Mouse (Mus musculus) limb, embryonic 14.5 days (tissue): ENCODE measurements around the gene Tufm. TPM values are rescaled to one million over a fixed set of nuclear protein-coding genes. Genes with fewer than 3 reads are reported as not detected.
"Not testable (repeated sequence)": the region's sequence is repeated elsewhere in the genome, so short reads cannot be mapped to it uniquely, and the experiment has no call there.

Source experiments
- ATAC-seq: fragments of 200-750 bp; cut with Nextera tagmentation; 2 replicates; pipeline ENCODE4 v1.8.0; 2017; ENCODE audit warnings: low read depth, moderate number of reproducible peaks, moderate TSS enrichment; ENCODE audit not compliant: low FRiP score
- DNase-seq: peaks from one replicate; pipeline ENCODE4 v3.0.0-alpha.2; 2015; ENCODE audit warnings: low spot score
- H3K27ac ChIP-seq: fragments of 300-500 bp; sonication (generic); replicated peaks from 2 replicates; pipeline ENCODE4 v1.5.1; 2014; ENCODE audit warnings: low read depth, mild to moderate bottlenecking, low read length, moderate library complexity, mixed read lengths
- H3K27me3 ChIP-seq: fragments of 300-500 bp; sonication (generic); 2 replicates; pipeline ENCODE4 v1.6.1; 2014; ENCODE audit warnings: low read length, mixed read lengths; ENCODE audit not compliant: control insufficient read depth, insufficient read depth
- H3K36me3 ChIP-seq: fragments of 300-500 bp; sonication (generic); 2 replicates; pipeline ENCODE4 v1.6.1; 2014; ENCODE audit warnings: mild to moderate bottlenecking, low read length, moderate library complexity, mixed read lengths; ENCODE audit not compliant: control insufficient read depth, insufficient read depth
- H3K4me1 ChIP-seq: fragments of 300-500 bp; sonication (generic); 2 replicates; pipeline ENCODE4 v1.6.1; 2014; ENCODE audit warnings: antibody characterized with exemption, low read length, mixed read lengths; ENCODE audit not compliant: control insufficient read depth, insufficient read depth
- H3K4me2 ChIP-seq: fragments of 300-500 bp; sonication (generic); replicated peaks from 2 replicates; pipeline ENCODE4 v1.6.1; 2014; ENCODE audit warnings: low read depth, mild to moderate bottlenecking, low read length, moderate library complexity; ENCODE audit not compliant: severe bottlenecking
- H3K4me3 ChIP-seq: fragments of 300-500 bp; sonication (generic); replicated peaks from 2 replicates; pipeline ENCODE4 v1.5.1; 2014; ENCODE audit warnings: low read length
- H3K9ac ChIP-seq: fragments of 300-500 bp; sonication (generic); 2 replicates; pipeline ENCODE4 v1.6.1; 2014; ENCODE audit warnings: mild to moderate bottlenecking, low read depth, low read length, moderate library complexity; ENCODE audit not compliant: severe bottlenecking
- H3K9me3 ChIP-seq: fragments of 300-500 bp; sonication (generic); 2 replicates; pipeline ENCODE4 v1.6.1; 2016; ENCODE audit warnings: low read length; ENCODE audit not compliant: control insufficient read depth
- POLR2A ChIP-seq: fragments of 200-500 bp; IDR thresholded peaks from 2 replicates; pipeline ENCODE4 v1.8.0; 2012; ENCODE audit warnings: inconsistent platforms, mild to moderate bottlenecking, moderate library complexity, borderline replicate concordance; ENCODE audit not compliant: insufficient read depth, insufficient read length; ENCODE audit errors: extremely low read depth
- WGBS: fragments of 180-500 bp; shearing (Covaris S2); extraction: QIAGEN DNeasy Blood & Tissue Kit; methylation state at CpG from one replicate; pipeline ENCODE4 v1.1.7; 2014; 5-methylcytosine and 5-hydroxymethylcytosine counted together
- polyA plus RNA-seq, 2 experiments: library from polyadenylated mRNA; depleted of rRNA in 1 of 2; stranded (reverse) in 1 of 2; unstranded in 1 of 2; fragments of >200 nt; fragmentation: Nextera tagmentation in 1 of 2; extraction: Ambion mirVana in 1 of 2; gene quantifications; 2 replicates each; pipeline versions ENCODE4 v1.2.1 to v1.2.3; 2012 to 2014

The Tufm gene
- polyA plus RNA-seq, 2 experiments = 111 to 125 TPM

DNA sequence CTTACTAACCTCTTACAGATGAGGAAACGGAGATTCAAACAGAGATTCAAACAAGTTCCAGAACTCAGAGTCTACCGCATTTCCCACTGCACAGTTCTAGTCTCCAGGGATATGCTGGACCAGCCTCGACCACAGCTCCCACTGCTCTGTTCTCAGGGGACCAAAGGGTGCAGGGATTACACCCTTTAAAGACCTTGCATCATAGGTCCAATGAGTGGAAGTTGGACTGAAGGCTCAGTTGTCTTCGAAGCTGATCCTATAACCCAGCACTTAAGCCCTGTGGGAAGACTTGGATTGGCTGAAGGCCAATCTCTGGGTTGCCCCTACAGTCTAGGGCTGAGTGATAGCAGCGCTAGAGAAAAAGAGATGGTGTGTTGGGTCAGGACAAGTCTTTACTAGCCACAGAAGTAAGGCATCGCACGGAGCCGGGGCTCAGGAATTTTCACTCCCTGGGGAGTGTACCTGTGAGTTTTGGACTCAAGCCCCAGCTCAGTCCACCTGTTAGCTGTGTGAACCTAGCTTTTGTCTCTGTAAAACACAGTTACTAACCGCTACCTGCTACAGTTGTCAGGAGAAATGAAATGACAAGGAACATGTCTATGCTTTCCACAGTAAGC, 13.6 kb upstream of the Tufm start:
- H3K27me3 ChIP-seq = no peaks in the 10 kb centered on the region
- H3K4me3 ChIP-seq = peak overlapping the region; percentile 86
- no peak overlapping the region for H3K27ac ChIP-seq
- H3K9me3 ChIP-seq = no peaks in the 10 kb centered on the region
- H3K4me2 ChIP-seq = peak overlapping the region; percentile 88
- 73% methylated on average over 9 of the region's 9 CpGs for WGBS
- DNase-seq (no peak), ATAC-seq (no peak)
- H3K36me3 ChIP-seq = peaks cover 43% of the 10 kb centered on the region
- no peak for TF ChIP-seq POLR2A
- H3K9ac ChIP-seq = peak overlapping the region; percentile 92
- H3K4me1 ChIP-seq = peaks cover 13% of the 10 kb centered on the region

GRCm38 (mm10) chr7:126474486-126474955, 12.6 kb upstream of the Tufm start:
- ATAC-seq (no peak), DNase-seq (no peak)
- H3K27ac ChIP-seq = peak overlapping the region; percentile 90
- H3K4me2 ChIP-seq = peak overlapping the region; percentile 88
- peaks cover 34% of the 10 kb centered on the region for H3K36me3 ChIP-seq
- peak overlapping the region; percentile 92 for H3K9ac ChIP-seq
- no peaks in the 10 kb centered on the region for H3K9me3 ChIP-seq
- 2% methylated on average over 20 of the region's 27 CpGs for WGBS
- H3K4me1 ChIP-seq = peaks cover 13% of the 10 kb centered on the region
- no peak for TF ChIP-seq POLR2A
- no peaks in the 10 kb centered on the region for H3K27me3 ChIP-seq
- peak overlapping the region; percentile 86 for H3K4me3 ChIP-seq

DNA sequence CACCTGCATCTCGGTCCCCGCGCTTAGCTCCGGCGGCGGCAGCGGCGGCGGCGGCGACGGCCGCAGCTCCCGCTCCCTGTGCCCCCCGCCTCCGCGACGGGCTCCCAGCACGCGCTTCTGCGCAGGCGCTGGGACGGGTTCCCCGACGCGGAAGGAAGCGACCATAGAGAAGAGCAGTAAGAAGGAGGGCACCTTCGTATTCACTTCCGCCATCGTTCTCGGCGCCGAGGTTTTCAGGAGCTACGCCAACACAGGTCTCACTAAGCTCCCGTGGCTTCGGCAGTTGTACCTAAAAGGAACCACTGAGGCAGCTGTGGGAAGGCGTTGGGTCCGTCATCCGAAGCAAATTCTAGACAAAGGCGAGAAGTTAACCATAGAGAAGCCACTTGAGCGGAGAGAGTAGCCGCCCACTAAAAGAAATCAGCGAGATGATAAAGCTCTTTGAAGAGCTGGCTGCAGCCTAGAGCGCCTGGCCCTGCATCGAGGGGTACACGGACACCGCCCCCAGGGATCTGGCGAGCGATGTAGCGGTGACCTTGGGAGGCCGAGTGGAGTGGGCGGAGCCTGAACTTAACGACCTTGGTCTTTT, 12.1 kb upstream of the Tufm start, which contains the start of gene Sh2b1:
TSS of gene Sh2b1 (minus strand) at position 432 of the 589 bp plus-strand sequence.
- DNase-seq (peak; percentile 88), ATAC-seq (peak; percentile 92)
- H3K4me2 ChIP-seq = peak within 1 kb of the TSS; percentile 88
- WGBS = under 1% methylated on average over 51 of the region's 53 CpGs
- H3K27ac ChIP-seq = peak within 1 kb of the TSS; percentile 90
- H3K9me3 ChIP-seq = no peaks in the 10 kb centered on the region
- H3K4me3 ChIP-seq = peak within 1 kb of the TSS; percentile 86
- H3K27me3 ChIP-seq = no peaks in the 10 kb centered on the region
- peaks cover 13% of the 10 kb centered on the region for H3K4me1 ChIP-seq
- H3K36me3 ChIP-seq = peaks cover 28% of the 10 kb centered on the region
- peak; percentile 87; the same call in 1 of the 2 replicates for TF ChIP-seq POLR2A
- H3K9ac ChIP-seq = peak within 1 kb of the TSS; percentile 92

DNA sequence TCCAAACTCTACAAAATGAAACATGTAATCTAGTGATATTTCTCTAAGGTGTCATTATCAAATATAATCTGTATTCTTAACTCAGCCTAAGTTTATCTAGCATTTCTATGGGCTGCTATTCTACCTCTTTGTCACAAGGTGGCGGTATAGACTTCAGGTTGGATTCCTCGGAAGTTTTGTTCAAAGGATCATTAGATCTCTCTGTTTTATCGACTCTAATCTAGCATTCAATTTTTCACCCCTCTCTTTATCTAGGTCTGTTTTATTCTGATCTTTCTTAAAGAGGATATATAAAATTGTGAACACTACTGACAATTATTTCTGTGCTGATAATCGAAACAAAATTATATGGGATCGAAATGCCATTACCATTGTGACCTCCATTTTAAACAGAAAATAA, 5.5 kb upstream of the Tufm start:
- Histone ChIP-seq H3K9me3 (no peaks in the 10 kb centered on the region), H3K4me3 (no peak overlapping the region), H3K4me1 (peaks cover 3% of the 10 kb centered on the region; the same call in 1 of the 2 replicates), H3K36me3 (no peaks in the 10 kb centered on the region), H3K27me3 (no peaks in the 10 kb centered on the region), H3K9ac (no peak overlapping the region), H3K4me2 (no peak overlapping the region), H3K27ac (no peak overlapping the region)
- DNase-seq = no peak
- ATAC-seq = no peak
- 26% methylated on average over 5 of the region's 5 CpGs for WGBS
- no peak for TF ChIP-seq POLR2A

GRCm38 (mm10) chr7:126482392-126482871, 4.7 kb upstream of the Tufm start:
- no peak; the same call in 1 of the 2 replicates for TF ChIP-seq POLR2A
- Histone ChIP-seq H3K27me3 (no peaks in the 10 kb centered on the region), H3K4me3 (peak overlapping the region; percentile 31), H3K36me3 (no peaks in the 10 kb centered on the region), H3K4me2 (peak overlapping the region; percentile 58), H3K9ac (peak overlapping the region; percentile 50), H3K9me3 (no peaks in the 10 kb centered on the region), H3K27ac (peak overlapping the region; percentile 26; the same call in 1 of the 2 replicates), H3K4me1 (peaks cover 3% of the 10 kb centered on the region; the same call in 1 of the 2 replicates)
- DNase-seq (peak; percentile 81), ATAC-seq (peak; percentile 70)
- WGBS = under 1% methylated on average over 23 of the region's 23 CpGs

DNA sequence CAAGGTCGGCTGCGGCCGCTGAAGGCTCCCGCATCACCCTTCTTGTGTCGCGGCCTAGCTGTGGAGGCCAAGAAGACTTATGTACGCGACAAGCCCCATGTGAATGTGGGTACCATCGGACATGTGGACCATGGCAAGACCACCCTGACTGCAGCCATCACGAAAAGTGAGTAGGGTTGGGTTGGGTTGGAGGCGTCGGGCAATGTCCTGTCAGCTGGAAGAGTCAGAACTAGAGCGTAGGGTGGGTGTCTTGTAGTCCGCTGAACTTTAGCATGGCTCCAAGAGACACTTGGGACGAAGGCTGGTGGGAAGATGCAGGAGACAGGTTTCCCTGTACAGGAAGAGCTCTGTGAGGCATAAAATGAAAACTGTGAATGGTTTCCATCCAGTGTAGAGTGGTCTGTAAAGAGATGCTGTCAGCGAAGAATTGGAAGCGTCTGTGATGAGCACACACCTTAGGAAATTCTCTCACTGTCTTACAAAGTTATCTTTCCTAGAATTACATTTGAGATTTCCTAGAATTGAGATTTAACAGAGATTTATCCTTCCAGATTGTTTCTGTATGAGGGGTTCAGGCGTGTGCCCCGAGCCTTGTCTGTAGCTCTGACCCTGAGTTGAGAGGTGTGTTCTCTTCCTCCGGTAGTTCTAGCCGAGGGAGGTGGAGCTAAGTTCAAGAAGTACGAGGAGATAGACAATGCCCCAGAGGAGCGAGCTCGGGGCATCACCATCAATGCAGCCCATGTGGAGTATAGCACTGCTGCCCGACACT, 640 bp downstream of the Tufm start:
- H3K4me3 ChIP-seq = peak overlapping the region; percentile 62
- not testable (repeated sequence) for H3K27ac ChIP-seq, H3K27me3 ChIP-seq, DNase-seq, H3K4me1 ChIP-seq, H3K9me3 ChIP-seq, ATAC-seq
- H3K36me3 ChIP-seq = peaks cover 34% of the 10 kb centered on the region
- peak overlapping the region; percentile 66 for H3K9ac ChIP-seq
- WGBS = 23% methylated on average over 20 of the region's 25 CpGs
- peak overlapping the region; percentile 82 for H3K4me2 ChIP-seq
